Mouse (Mus musculus) forebrain, embryonic 16.5 days (tissue): ENCODE data around the gene Atp6v0a4. TPM values are rescaled to one million over a fixed set of nuclear protein-coding genes. Genes with fewer than 3 reads are reported as not detected.

Experiments
- ATAC-seq: fragments of 200-750 bp; cut with Nextera tagmentation; 2 replicates; pipeline ENCODE4 v1.8.0; 2017; ENCODE audit warnings: mild to moderate bottlenecking, moderate library complexity
- H3K27ac ChIP-seq: fragments of 300-500 bp; sonication (generic); 2 replicates; pipeline ENCODE4 v1.5.1; 2014; ENCODE audit warnings: low read length, control low read depth
- H3K27me3 ChIP-seq: fragments of 300-500 bp; sonication (generic); replicated peaks from 2 replicates; pipeline ENCODE4 v1.6.1; 2014; ENCODE audit warnings: low read length; ENCODE audit not compliant: control insufficient read depth, insufficient read depth
- H3K36me3 ChIP-seq: fragments of 300-500 bp; sonication (generic); 2 replicates; pipeline ENCODE4 v1.6.1; 2014; ENCODE audit not compliant: control insufficient read depth, insufficient read depth
- H3K4me1 ChIP-seq: fragments of 300-500 bp; sonication (generic); replicated peaks from 2 replicates; pipeline ENCODE4 v1.6.1; 2014; ENCODE audit warnings: low read length; ENCODE audit not compliant: control insufficient read depth, insufficient read depth
- H3K4me2 ChIP-seq: fragments of 300-500 bp; sonication (generic); 2 replicates; pipeline ENCODE4 v1.6.1; 2014; ENCODE audit warnings: mild to moderate bottlenecking, low read length, control low read depth
- H3K4me3 ChIP-seq: fragments of 300-500 bp; sonication (generic); replicated peaks from 2 replicates; pipeline ENCODE4 v1.5.1; 2014; ENCODE audit warnings: mild to moderate bottlenecking, low read length, control low read depth
- H3K9ac ChIP-seq: fragments of 300-500 bp; sonication (generic); replicated peaks from 2 replicates; pipeline ENCODE4 v1.6.1; 2014; ENCODE audit warnings: low read depth, low read length, control low read depth
- H3K9me3 ChIP-seq: fragments of 300-500 bp; sonication (generic); 2 replicates; pipeline ENCODE4 v1.6.1; 2016; ENCODE audit warnings: low read length; ENCODE audit not compliant: control insufficient read depth
- WGBS: fragments of 180-500 bp; shearing (Covaris S2); extraction: QIAGEN DNeasy Blood & Tissue Kit; methylation state at CpG from one replicate; pipeline ENCODE4 v1.1.7; 2014; 5-methylcytosine and 5-hydroxymethylcytosine counted together
- polyA plus RNA-seq: library from polyadenylated mRNA; unstranded; fragments of >200 nt; fragmentation: Nextera tagmentation; extraction: Ambion mirVana; gene quantifications from 2 replicates; pipeline ENCODE4 v1.2.1, GENCODE M21; 2015

Atp6v0a4 gene
- polyA plus RNA-seq, 1 experiment from 2014 or later: 0.27 TPM

GRCm38 (mm10) chr6:38118341-38118740 lies 6.0 kb downstream of the Atp6v0a4 start:
- ATAC-seq: no peak
- Histone ChIP-seq H3K4me2 (no peak overlapping the region), H3K9ac (no peak overlapping the region), H3K4me3 (no peak overlapping the region), H3K27me3 (no peaks in the 10 kb centered on the region), H3K9me3 (no peaks in the 10 kb centered on the region), H3K36me3 (no peaks in the 10 kb centered on the region), H3K4me1 (no peaks in the 10 kb centered on the region), H3K27ac (no peak overlapping the region)
- 92% methylated on average over 6 of the region's 6 CpGs for WGBS

- Histone ChIP-seq H3K4me1 (no peaks in the 10 kb centered on the region), H3K4me2 (no peak overlapping the region), H3K9me3 (no peaks in the 10 kb centered on the region), H3K27me3 (no peaks in the 10 kb centered on the region), H3K36me3 (no peaks in the 10 kb centered on the region), H3K4me3 (no peak overlapping the region), H3K9ac (no peak overlapping the region), H3K27ac (no peak overlapping the region)
- peak; percentile 37; the same call in 1 of the 2 replicates for ATAC-seq
- 54% methylated on average over 4 of the region's 4 CpGs for WGBS
These were observed 8.1 kb downstream of the Atp6v0a4 start for GRCm38 (mm10) chr6:38116107-38116770.

GRCm38 (mm10) chr6:38110859-38111258 lies 13.5 kb downstream of the Atp6v0a4 start:
- Histone ChIP-seq H3K36me3 (no peaks in the 10 kb centered on the region), H3K9ac (no peak overlapping the region), H3K27ac (no peak overlapping the region), H3K27me3 (no peaks in the 10 kb centered on the region), H3K9me3 (no peaks in the 10 kb centered on the region), H3K4me2 (no peak overlapping the region), H3K4me3 (no peak overlapping the region), H3K4me1 (no peaks in the 10 kb centered on the region)
- 70% methylated on average over 9 of the region's 9 CpGs for WGBS
- ATAC-seq: no peak

DNA sequence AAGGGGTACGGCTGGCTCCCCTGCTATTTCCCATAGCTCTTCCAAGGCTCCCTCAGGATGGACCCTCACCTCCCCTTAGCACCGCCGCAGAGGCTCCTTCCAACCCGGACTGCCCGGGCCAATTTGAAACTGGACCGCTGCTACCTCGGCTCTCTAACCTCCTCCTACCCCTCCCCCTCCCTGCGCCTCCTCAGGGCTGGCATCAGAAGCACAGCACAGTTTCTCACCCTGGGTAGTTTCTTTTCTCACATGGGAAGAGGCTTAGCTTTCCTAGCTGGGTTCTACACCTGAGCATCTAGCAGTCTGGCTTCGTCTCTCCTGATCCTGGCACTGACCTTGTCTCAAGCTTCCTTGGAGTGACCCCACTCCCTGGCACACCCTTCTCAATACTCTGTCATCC lies 14.5 kb downstream of the Atp6v0a4 start:
- no peaks in the 10 kb centered on the region for H3K27me3 ChIP-seq
- H3K27ac ChIP-seq: no peak overlapping the region
- no peaks in the 10 kb centered on the region for H3K4me1 ChIP-seq
- H3K4me3 ChIP-seq: no peak overlapping the region
- H3K9me3 ChIP-seq: no peaks in the 10 kb centered on the region
- H3K36me3 ChIP-seq: no peaks in the 10 kb centered on the region
- 17% methylated on average over 9 of the region's 9 CpGs for WGBS
- ATAC-seq: no peak
- H3K9ac ChIP-seq: no peak overlapping the region
- H3K4me2 ChIP-seq: no peak overlapping the region

DNA sequence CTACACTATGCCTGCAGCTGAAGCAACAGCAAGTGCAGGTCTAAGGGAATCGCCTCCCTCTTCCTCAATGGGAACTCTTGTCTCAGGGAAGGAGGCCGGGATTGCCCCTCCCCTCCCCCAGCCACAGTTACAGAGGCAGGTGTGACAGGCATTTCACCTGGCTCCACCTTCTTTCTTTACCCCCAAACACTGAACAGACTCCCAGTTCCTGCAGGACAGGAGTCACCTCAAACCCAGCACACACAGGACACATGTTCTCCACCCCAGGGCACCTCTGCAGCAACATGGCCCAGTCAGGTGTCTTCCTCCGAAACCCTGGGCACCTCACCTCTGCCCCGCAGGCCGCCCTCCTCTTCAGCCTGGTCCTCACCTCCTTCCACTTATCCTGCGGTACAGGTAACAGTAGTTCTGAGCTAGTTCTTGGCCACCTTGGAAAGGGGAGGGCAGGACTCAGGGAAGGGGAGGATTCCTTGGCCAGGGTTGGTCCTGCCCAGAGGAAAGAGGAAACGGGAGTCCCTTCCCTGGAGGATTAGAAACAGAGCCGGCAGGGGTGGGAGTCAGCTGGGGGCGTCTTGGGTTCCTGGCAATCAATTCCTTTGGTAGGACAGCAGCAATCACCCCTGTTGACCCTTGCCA lies 15.1 kb downstream of the Atp6v0a4 start, which contains the start of gene Tmem213:
Tmem213 (plus strand) TSS at position 96 of the 636 bp plus-strand sequence.
- no peaks in the 10 kb centered on the region for H3K4me1 ChIP-seq
- H3K27me3 ChIP-seq: no peaks in the 10 kb centered on the region
- H3K9me3 ChIP-seq: no peaks in the 10 kb centered on the region
- no peak within 1 kb of the TSS for H3K27ac ChIP-seq
- no peaks in the 10 kb centered on the region for H3K36me3 ChIP-seq
- no peak within 1 kb of the TSS for H3K4me2 ChIP-seq
- no peak for ATAC-seq
- 24% methylated on average over 9 of the region's 9 CpGs for WGBS
- H3K9ac ChIP-seq: no peak within 1 kb of the TSS
- no peak within 1 kb of the TSS for H3K4me3 ChIP-seq

DNA sequence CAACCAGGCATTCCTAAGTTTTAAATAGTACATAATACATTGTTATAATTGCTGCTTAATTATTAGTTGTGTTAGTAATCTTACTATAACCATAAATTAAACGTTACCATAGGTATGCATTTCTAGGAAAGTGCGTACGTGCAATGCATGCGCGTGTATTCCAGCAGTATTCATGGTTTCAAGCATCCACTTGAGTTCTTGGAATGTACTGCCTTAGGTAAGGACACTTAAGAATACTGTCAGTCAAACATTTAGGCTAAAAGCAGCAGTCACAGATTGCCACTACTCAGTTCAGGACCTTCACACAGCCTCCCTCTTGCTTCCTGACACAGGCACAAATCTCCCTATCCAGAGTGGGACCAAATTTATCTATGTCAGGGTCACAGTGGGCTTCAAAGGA lies 15.9 kb downstream of the Atp6v0a4 start:
- no peak overlapping the region for H3K4me2 ChIP-seq
- H3K9me3 ChIP-seq: no peaks in the 10 kb centered on the region
- no peaks in the 10 kb centered on the region for H3K4me1 ChIP-seq
- no peak for ATAC-seq
- H3K27me3 ChIP-seq: no peaks in the 10 kb centered on the region
- no peaks in the 10 kb centered on the region for H3K36me3 ChIP-seq
- no peak overlapping the region for H3K4me3 ChIP-seq
- no peak overlapping the region for H3K9ac ChIP-seq
- no peak overlapping the region for H3K27ac ChIP-seq
- 91% methylated on average over 5 of the region's 5 CpGs for WGBS

DNA sequence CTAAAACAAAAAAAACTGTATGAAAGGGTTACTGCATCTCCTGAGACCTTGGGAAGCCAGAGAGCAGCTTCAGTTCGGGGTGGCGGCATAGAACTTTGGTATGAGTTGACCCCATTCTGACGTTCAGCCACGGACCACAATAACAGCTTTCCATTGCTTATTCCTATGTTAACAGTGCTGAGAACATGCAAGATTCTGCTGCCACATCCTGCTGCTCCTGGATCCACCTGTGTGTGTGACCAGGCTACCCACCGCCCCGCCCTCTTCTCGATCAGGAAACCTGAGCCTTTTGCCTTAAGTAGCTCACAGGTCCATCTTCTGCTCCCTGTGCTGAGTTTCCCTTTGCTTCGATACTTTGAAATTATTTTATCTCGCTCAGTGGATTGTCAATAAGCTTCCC lies 18.5 kb downstream of the Atp6v0a4 start:
- 90% methylated on average over 9 of the region's 9 CpGs for WGBS

DNA sequence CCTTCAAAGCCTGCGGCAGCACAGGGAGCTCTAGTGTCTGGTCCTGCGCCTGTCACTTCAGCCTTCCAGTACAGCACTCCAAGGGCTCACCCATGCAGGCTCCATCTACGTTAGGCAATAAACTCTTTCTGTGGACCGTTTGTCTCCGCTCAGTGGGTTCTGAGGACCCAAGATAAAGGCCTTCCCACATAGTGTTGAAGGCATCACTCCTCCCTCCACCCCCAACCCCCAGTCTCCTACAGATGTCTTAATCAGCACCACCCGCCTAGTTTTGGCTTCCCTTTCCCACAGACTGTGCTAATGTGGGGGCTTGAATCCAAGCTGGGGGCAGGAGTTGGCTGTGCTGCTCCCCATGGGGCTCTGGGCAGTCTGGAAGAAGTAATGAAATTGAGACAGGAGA lies 20.6 kb downstream of the Atp6v0a4 start:
- no peak for ATAC-seq
- H3K9me3 ChIP-seq: no peaks in the 10 kb centered on the region
- 71% methylated on average over 6 of the region's 6 CpGs for WGBS
- no peaks in the 10 kb centered on the region for H3K27me3 ChIP-seq
- no peak overlapping the region for H3K4me3 ChIP-seq
- no peaks in the 10 kb centered on the region for H3K36me3 ChIP-seq
- H3K9ac ChIP-seq: no peak overlapping the region
- no peak overlapping the region for H3K27ac ChIP-seq
- H3K4me1 ChIP-seq: no peaks in the 10 kb centered on the region
- no peak overlapping the region for H3K4me2 ChIP-seq

More for the DNA sequence above, 18.5 kb downstream of the Atp6v0a4 start:
- H3K36me3 ChIP-seq: no peaks in the 10 kb centered on the region
- no peak overlapping the region for H3K27ac ChIP-seq
- ATAC-seq: no peak
- no peaks in the 10 kb centered on the region for H3K9me3 ChIP-seq
- no peak overlapping the region for H3K9ac ChIP-seq
- no peak overlapping the region for H3K4me3 ChIP-seq
- no peak overlapping the region for H3K4me2 ChIP-seq
- H3K27me3 ChIP-seq: no peaks in the 10 kb centered on the region
- no peaks in the 10 kb centered on the region for H3K4me1 ChIP-seq

DNA sequence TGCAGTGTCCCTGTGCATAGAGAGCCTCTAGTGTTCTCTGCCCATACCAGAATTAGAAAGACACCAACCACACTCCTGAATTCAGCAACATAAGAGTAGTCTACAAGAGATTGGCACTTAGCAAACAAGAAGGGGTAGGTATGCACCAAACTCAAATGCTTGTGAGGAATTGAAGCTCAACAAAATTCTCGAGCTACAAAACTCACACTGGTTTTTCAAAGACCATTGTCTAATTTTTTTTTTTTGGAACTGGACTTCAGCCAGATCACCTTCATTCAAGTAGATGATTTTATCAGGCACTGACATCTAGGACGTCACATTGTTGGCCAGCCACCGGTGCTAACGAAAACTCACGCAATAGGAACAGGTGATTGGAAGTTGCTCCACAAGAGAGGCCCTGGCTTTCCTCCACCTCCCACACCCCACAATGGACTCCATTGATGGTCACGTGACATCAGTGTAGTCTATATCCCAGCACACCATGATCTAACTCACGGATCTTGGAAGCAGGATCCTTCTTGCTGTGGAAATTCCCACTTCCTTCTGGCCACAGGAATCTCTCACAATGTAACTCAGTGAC lies 22.1 kb downstream of the Atp6v0a4 start:
- no peak overlapping the region for H3K9ac ChIP-seq
- WGBS: 80% methylated on average over 7 of the region's 7 CpGs
- no peaks in the 10 kb centered on the region for H3K4me1 ChIP-seq
- H3K4me3 ChIP-seq: no peak overlapping the region
- no peak overlapping the region for H3K27ac ChIP-seq
- no peaks in the 10 kb centered on the region for H3K9me3 ChIP-seq
- H3K27me3 ChIP-seq: no peaks in the 10 kb centered on the region
- H3K4me2 ChIP-seq: no peak overlapping the region
- no peak for ATAC-seq
- H3K36me3 ChIP-seq: no peaks in the 10 kb centered on the region
